Mouse (Mus musculus) testis, adult 2 months (tissue): ENCODE measurements around the gene Tbcel. TPM values are rescaled to one million over a fixed set of nuclear protein-coding genes. Genes with fewer than 3 reads are reported as not detected.

Source experiments
- H3K27ac ChIP-seq: fragments of 200-500 bp; 2 replicates; pipeline ENCODE4 v1.5.1; 2012; ENCODE audit warnings: low read depth, low read length; ENCODE audit not compliant: control insufficient read depth, insufficient read depth
- H3K27me3 ChIP-seq: fragments of 200-500 bp; 2 replicates; pipeline ENCODE4 v1.6.1; 2012; ENCODE audit warnings: mild to moderate bottlenecking, low read length, moderate library complexity; ENCODE audit not compliant: control insufficient read depth, insufficient read depth
- H3K36me3 ChIP-seq: fragments of 200-500 bp; 2 replicates; pipeline ENCODE4 v1.6.1; 2012; ENCODE audit warnings: mild to moderate bottlenecking, low read length; ENCODE audit not compliant: control insufficient read depth, insufficient read depth
- H3K4me1 ChIP-seq: fragments of 200-500 bp; 2 replicates; pipeline ENCODE4 v1.6.1; 2012; ENCODE audit warnings: low read length; ENCODE audit not compliant: control insufficient read depth, insufficient read depth
- H3K4me3 ChIP-seq: fragments of 200-500 bp; 2 replicates; pipeline ENCODE4 v1.5.1; 2012; ENCODE audit warnings: low read depth, mild to moderate bottlenecking, low read length, moderate library complexity, mixed read lengths; ENCODE audit not compliant: control insufficient read depth
- CTCF ChIP-seq: fragments of 200-500 bp; IDR thresholded peaks from 2 replicates; pipeline ENCODE4 v1.5.1; 2012; ENCODE audit warnings: low read depth, mild to moderate bottlenecking, inconsistent platforms, low read length, moderate library complexity; ENCODE audit not compliant: control insufficient read depth, insufficient read depth, insufficient replicate concordance
- POLR2A ChIP-seq: fragments of 200-500 bp; IDR thresholded peaks from 2 replicates; pipeline ENCODE4 v1.6.1; 2012; ENCODE audit warnings: low read depth, mild to moderate bottlenecking, inconsistent platforms, low read length, moderate library complexity; ENCODE audit not compliant: control insufficient read depth
- polyA plus RNA-seq: library from polyadenylated mRNA; depleted of rRNA; stranded (reverse); fragments of >200 nt; gene quantifications from 2 replicates; pipeline ENCODE4 v1.2.3, GENCODE M21; 2012

Tbcel gene
- polyA plus RNA-seq, 1 experiment, result 34.0 TPM

DNA sequence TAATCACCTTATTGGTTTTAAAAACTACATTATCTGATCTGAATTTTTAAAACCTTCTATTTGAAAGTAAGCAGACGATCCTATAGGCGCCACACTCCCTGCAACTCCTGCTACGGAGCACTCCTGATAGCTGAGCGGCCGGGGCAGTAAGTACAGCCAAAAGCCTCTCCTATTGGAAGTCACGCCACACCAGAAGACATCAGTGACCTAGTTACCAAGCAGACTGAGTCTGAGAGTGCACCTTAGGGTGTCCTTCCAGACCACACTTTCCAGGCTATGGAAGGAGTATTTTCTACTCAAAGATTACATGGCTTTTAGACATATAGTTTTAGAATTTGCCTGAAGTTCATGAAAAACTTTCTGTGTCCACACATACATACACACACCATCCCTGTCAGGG is 47.9 kb downstream of the Tbcel start:
- Histone ChIP-seq H3K4me1 (no peaks in the 10 kb centered on the region; the same call in 1 of the 2 replicates), H3K27ac (no peak overlapping the region), H3K36me3 (no peaks in the 10 kb centered on the region), H3K4me3 (no peak overlapping the region), H3K27me3 (no peaks in the 10 kb centered on the region)
- TF ChIP-seq CTCF, result no peak

DNA sequence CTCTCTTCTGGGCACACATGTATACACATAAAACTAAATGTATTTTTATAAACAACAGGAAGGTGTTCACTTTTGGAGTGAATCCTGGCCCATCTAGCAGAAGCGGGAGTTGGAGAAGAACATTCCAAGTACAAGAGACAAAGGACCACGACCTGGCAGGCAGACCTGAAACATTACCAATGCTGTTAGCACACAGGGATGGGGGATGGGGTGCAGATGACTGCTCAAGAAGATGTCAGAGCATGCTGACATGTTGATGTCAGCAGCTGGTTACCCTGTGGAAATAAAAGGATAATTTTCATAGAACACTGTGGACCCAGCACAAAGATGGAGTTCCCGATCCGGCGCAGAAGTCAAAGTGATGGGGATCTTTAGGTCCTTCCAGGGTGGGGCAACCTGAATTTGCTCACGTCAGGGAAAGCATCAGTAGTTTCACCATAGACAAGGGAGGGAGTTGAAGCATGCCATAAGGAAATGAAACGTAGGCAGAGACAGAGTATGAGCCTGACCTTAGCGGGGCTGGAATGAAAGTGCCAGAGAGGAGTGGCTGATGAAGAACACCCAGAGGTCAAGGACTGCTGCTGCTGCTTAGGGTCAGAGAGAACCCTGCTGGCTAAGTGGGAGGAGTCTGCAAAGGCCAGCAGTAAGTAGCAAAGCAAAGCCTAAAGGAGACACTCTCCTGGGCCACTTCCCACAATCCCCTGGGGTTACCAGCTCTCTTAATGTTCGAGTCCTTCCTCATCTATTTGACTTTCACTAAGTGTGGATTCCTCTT is 48.7 kb downstream of the Tbcel start:
- TF ChIP-seq CTCF (no peak), POLR2A (no peak)
- Histone ChIP-seq H3K27me3 (no peaks in the 10 kb centered on the region), H3K36me3 (no peaks in the 10 kb centered on the region), H3K4me1 (no peaks in the 10 kb centered on the region), H3K4me3 (no peak overlapping the region), H3K27ac (no peak overlapping the region)

DNA sequence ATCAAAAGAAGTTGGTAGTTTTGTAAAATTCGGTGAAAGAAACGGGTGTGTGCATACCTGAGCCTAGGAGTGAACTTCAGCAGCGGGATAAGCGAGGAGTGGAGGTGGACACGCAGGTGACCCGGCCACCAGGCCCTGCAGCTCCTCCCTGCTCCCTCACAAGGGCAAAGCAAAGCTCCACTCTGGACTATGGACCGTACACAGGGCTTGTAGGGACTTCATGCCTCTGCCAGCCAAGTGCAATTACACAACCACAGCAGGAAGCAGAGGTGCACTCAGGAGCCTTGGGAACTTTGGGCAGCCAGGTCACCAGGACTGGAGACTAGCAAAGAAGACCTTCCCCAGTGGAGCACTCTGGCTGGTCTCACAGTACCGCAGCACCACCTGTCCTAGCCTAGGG is 50.1 kb downstream of the Tbcel start:
- Histone ChIP-seq H3K4me1 (no peaks in the 10 kb centered on the region), H3K36me3 (no peaks in the 10 kb centered on the region), H3K27me3 (no peaks in the 10 kb centered on the region), H3K27ac (no peak overlapping the region), H3K4me3 (no peak overlapping the region)
- no peak for TF ChIP-seq CTCF
- TF ChIP-seq POLR2A, result no peak

DNA sequence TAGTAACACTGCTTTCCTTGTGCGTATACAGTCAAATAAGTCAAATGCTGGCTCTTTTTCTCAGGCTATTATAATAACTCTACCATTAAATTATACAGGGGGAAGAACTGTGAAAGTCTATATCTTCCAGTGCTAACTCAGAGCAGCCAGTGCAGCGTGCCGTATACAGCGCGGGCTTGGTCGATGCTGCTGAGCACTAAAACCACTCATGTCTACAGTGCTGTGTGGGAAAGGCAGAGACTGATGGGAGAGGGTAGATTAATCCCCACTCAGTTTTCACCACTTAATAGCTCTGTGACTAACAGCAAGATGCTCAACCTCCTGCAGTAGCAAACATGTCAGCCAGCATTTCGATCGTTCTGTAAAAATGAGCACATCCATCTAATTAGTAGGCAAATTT is 53.2 kb downstream of the Tbcel start:
- Histone ChIP-seq H3K4me3 (no peak overlapping the region), H3K27ac (no peak overlapping the region), H3K36me3 (no peaks in the 10 kb centered on the region; the same call in 1 of the 2 replicates), H3K27me3 (no peaks in the 10 kb centered on the region), H3K4me1 (no peaks in the 10 kb centered on the region)
- TF ChIP-seq CTCF, result no peak
- no peak for TF ChIP-seq POLR2A

DNA sequence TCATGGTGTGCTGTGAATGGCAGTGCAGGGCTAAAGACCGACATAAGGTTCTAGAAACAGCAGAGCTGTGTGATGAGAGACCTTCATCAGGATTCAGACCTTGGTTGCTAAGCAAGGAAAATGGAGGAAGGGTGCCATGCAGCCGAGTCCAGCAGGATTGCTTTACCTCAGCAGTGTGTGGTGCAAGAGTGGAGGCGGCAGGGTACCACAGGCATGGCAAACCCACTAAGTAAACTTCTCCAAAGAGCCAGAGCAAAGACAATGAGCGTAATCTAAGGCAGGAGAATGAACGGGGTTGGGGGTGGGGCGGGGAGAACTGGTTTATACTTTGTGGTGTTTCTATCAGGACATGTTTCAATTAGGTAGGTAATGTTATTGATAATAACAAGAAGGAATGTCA is 58.6 kb downstream of the Tbcel start:
- TF ChIP-seq CTCF (no peak), POLR2A (no peak)
- no peaks in the 10 kb centered on the region for H3K4me1 ChIP-seq
- H3K4me3 ChIP-seq, result no peak overlapping the region
- H3K36me3 ChIP-seq, result no peaks in the 10 kb centered on the region; the same call in 1 of the 2 replicates
- H3K27me3 ChIP-seq, result no peaks in the 10 kb centered on the region
- H3K27ac ChIP-seq, result no peak overlapping the region

DNA sequence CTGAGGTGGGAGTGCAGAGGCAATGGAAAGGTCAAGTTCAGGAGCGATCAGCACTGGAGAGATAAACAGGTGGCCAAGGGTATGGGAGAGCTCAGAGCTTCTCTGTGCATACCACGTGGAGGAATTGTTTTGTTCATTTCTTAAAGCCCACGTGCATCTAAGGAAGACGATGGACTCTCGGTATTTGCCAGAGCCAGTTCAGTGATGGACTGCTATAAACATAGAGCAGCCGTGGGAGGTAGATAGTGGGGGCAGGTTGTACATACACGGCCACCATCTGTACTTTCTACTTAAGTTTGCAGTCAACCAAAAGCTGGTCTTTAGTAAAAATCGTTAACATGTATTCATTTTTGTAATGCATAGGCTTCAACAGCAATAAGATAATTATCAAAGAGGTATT is 65.5 kb downstream of the Tbcel start:
- Histone ChIP-seq H3K4me1 (no peaks in the 10 kb centered on the region), H3K27ac (no peak overlapping the region), H3K27me3 (no peaks in the 10 kb centered on the region), H3K36me3 (peaks cover 3% of the 10 kb centered on the region), H3K4me3 (no peak overlapping the region)
- TF ChIP-seq CTCF (no peak), POLR2A (no peak)

DNA sequence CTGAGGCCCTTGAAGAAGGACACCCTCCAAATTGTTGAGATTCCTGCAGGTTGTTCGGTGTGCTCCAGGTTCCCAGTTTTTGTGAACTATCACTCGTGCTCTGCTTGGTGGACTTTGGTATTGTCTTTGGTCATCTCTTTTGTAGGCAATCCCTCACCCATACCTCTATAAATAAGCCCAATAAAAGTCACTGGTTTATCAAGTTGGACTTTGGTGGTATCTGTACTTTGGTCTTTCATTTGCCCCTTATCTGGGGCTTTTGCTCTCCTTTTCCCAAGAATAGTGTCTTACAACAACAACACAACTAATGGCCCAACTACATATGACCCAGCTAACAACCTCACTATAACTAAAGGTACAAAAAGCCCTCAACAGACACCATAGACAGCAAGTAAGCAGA is 66.4 kb downstream of the Tbcel start:
- Histone ChIP-seq H3K27ac (no peak overlapping the region), H3K4me3 (no peak overlapping the region), H3K36me3 (peaks cover 3% of the 10 kb centered on the region), H3K27me3 (no peaks in the 10 kb centered on the region), H3K4me1 (no peaks in the 10 kb centered on the region)
- TF ChIP-seq POLR2A, result no peak
- TF ChIP-seq CTCF, result no peak
